Mouse (Mus musculus) intestine, embryonic 14.5 days (tissue): Measurements from ENCODE around the gene Nceh1. TPM values are rescaled to one million over a fixed set of nuclear protein-coding genes. Genes with fewer than 3 reads are reported as not detected.

ENCODE experiments used
- ATAC-seq: fragments of 200-750 bp; cut with Nextera tagmentation; replicated peaks from 2 replicates; pipeline ENCODE4 v1.8.0; 2017; ENCODE audit warnings: low read depth, moderate number of reproducible peaks, moderate TSS enrichment, moderate library complexity; ENCODE audit not compliant: low FRiP score, low TSS enrichment
- DNase-seq: peaks from one replicate; pipeline ENCODE4 v3.0.0-alpha.2; 2018; ENCODE audit warnings: low spot score
- H3K27ac ChIP-seq: fragments of 300-500 bp; sonication (generic); 2 replicates; pipeline ENCODE4 v1.5.1; 2014; ENCODE audit warnings: low read depth, mild to moderate bottlenecking, control low read depth
- H3K27me3 ChIP-seq: fragments of 300-500 bp; sonication (generic); replicated peaks from 2 replicates; pipeline ENCODE4 v1.6.1; 2014; ENCODE audit warnings: low read length, control low read depth; ENCODE audit not compliant: control insufficient read depth, insufficient read depth
- H3K36me3 ChIP-seq: fragments of 300-500 bp; sonication (generic); 2 replicates; pipeline ENCODE4 v1.6.1; 2014; ENCODE audit warnings: low read length, control low read depth; ENCODE audit not compliant: control insufficient read depth, insufficient read depth
- H3K4me1 ChIP-seq: fragments of 300-500 bp; sonication (generic); replicated peaks from 2 replicates; pipeline ENCODE4 v1.6.1; 2014; ENCODE audit warnings: low read length, control low read depth, mixed read lengths; ENCODE audit not compliant: control insufficient read depth, insufficient read depth
- H3K4me2 ChIP-seq: fragments of 300-500 bp; sonication (generic); 2 replicates; pipeline ENCODE4 v1.6.1; 2014; ENCODE audit warnings: low read length
- H3K4me3 ChIP-seq: fragments of 300-500 bp; sonication (generic); 2 replicates; pipeline ENCODE4 v1.5.1; 2014; ENCODE audit warnings: low read depth, low read length, control low read depth, mixed read lengths
- H3K9ac ChIP-seq: fragments of 300-500 bp; sonication (generic); 2 replicates; pipeline ENCODE4 v1.6.1; 2014; ENCODE audit warnings: mild to moderate bottlenecking, low read length
- H3K9me3 ChIP-seq: fragments of 300-500 bp; sonication (generic); 2 replicates; pipeline ENCODE4 v1.6.1; 2016; ENCODE audit warnings: low read length, control low read depth; ENCODE audit not compliant: control insufficient read depth
- WGBS: fragments of 180-500 bp; shearing (Covaris S2); extraction: QIAGEN DNeasy Blood & Tissue Kit; methylation state at CpG from one replicate; pipeline ENCODE4 v1.1.7; 2014; 5-methylcytosine and 5-hydroxymethylcytosine counted together
- polyA plus RNA-seq: library from polyadenylated mRNA; unstranded; fragments of >200 nt; fragmentation: Nextera tagmentation; extraction: Ambion mirVana; gene quantifications from 2 replicates; pipeline ENCODE4 v1.2.1, GENCODE M21; 2014

The Nceh1 gene
- polyA plus RNA-seq, 1 experiment from 2014 or later, result 6.5 TPM

GRCm38 (mm10) chr3:27209707-27210106, 26.9 kb downstream of the Nceh1 start:
- 84% methylated on average over 9 of the region's 9 CpGs for WGBS
- no peak for ATAC-seq

GRCm38 (mm10) chr3:27210271-27210670, 27.5 kb downstream of the Nceh1 start:
- Histone ChIP-seq H3K4me1 (no peaks in the 10 kb centered on the region; the same call in 1 of the 2 replicates), H3K4me3 (no peak overlapping the region), H3K36me3 (no peaks in the 10 kb centered on the region), H3K27me3 (no peaks in the 10 kb centered on the region), H3K27ac (no peak overlapping the region), H3K9ac (no peak overlapping the region), H3K4me2 (no peak overlapping the region), H3K9me3 (no peaks in the 10 kb centered on the region)
- ATAC-seq (no peak), DNase-seq (no peak)
- 68% methylated on average over 7 of the region's 7 CpGs for WGBS

More at GRCm38 (mm10) chr3:27209707-27210106, 26.9 kb downstream of the Nceh1 start:
- H3K9ac ChIP-seq, result no peak overlapping the region
- H3K27ac ChIP-seq, result no peak overlapping the region
- no peak overlapping the region for H3K4me3 ChIP-seq
- H3K9me3 ChIP-seq, result no peaks in the 10 kb centered on the region
- H3K4me1 ChIP-seq, result no peaks in the 10 kb centered on the region; the same call in 1 of the 2 replicates
- H3K4me2 ChIP-seq, result no peak overlapping the region
- no peak for DNase-seq
- H3K36me3 ChIP-seq, result no peaks in the 10 kb centered on the region
- H3K27me3 ChIP-seq, result no peaks in the 10 kb centered on the region

DNA sequence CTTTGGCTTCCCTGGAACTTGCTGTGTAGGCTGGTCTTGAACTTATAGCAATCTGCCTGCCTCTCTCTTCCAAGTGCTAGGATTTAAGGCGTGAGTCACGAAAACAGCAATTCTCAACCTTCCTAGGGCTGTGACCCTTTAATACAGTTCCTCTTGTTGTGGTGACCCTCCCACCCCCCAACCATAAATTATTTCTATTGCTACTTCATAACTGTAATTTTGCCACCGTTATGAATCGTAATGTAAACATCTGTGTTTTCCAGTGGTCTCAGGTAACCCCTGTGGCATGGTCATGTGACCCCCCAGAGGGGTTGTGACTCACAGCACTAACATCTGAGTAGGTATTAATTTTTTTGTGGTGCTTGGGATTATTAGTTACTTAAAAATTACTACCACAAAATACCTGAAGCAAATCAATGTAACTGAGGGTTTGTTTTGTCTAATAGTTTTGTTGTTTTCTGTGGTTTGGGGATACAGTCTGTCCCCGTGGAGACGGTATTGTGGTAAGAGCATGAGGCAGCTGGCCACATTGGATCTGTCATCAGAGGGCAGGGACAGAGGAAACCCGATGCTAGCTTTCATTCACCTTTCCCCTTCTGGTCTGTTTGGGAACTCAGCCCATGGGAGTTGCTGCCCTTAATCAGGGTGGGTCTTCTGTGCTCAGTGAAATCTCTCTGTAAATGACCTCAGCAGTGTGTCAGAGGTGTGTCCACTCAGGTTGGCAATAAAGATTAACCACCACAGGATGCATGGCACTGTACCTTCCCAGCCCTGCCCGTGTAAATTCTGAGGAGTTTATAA, 31.5 kb downstream of the Nceh1 start:
- Histone ChIP-seq H3K9me3 (no peaks in the 10 kb centered on the region), H3K36me3 (no peaks in the 10 kb centered on the region), H3K27ac (no peak overlapping the region), H3K9ac (no peak overlapping the region), H3K4me3 (no peak overlapping the region), H3K4me2 (no peak overlapping the region), H3K27me3 (no peaks in the 10 kb centered on the region), H3K4me1 (no peaks in the 10 kb centered on the region)
- WGBS, result 77% methylated on average over 8 of the region's 8 CpGs
- ATAC-seq (no peak), DNase-seq (no peak)

- WGBS, result 86% methylated on average over 7 of the region's 7 CpGs
- no peak for ATAC-seq
- no peaks in the 10 kb centered on the region for H3K9me3 ChIP-seq
- no peak for DNase-seq
- no peak overlapping the region for H3K4me2 ChIP-seq
- H3K9ac ChIP-seq, result no peak overlapping the region
- H3K27ac ChIP-seq, result no peak overlapping the region
- H3K4me1 ChIP-seq, result no peaks in the 10 kb centered on the region
- H3K4me3 ChIP-seq, result no peak overlapping the region
- no peaks in the 10 kb centered on the region for H3K27me3 ChIP-seq
- no peaks in the 10 kb centered on the region for H3K36me3 ChIP-seq
These were observed 34.6 kb downstream of the Nceh1 start for GRCm38 (mm10) chr3:27217331-27217730.

GRCm38 (mm10) chr3:27218604-27219003, 35.8 kb downstream of the Nceh1 start:
- Histone ChIP-seq H3K36me3 (no peaks in the 10 kb centered on the region; the same call in 1 of the 2 replicates), H3K27me3 (no peaks in the 10 kb centered on the region), H3K4me2 (no peak overlapping the region), H3K4me1 (no peaks in the 10 kb centered on the region), H3K27ac (no peak overlapping the region), H3K9ac (no peak overlapping the region), H3K9me3 (no peaks in the 10 kb centered on the region), H3K4me3 (no peak overlapping the region)
- ATAC-seq (no peak), DNase-seq (no peak)
- 90% methylated on average over 5 of the region's 5 CpGs for WGBS

- no peaks in the 10 kb centered on the region for H3K9me3 ChIP-seq
- no peak for ATAC-seq
- WGBS, result 76% methylated on average over 2 of the region's 2 CpGs
- DNase-seq, result no peak
- H3K27ac ChIP-seq, result no peak overlapping the region
- no peak overlapping the region for H3K4me3 ChIP-seq
- H3K9ac ChIP-seq, result no peak overlapping the region
- H3K36me3 ChIP-seq, result no peaks in the 10 kb centered on the region; the same call in 1 of the 2 replicates
- H3K4me1 ChIP-seq, result no peaks in the 10 kb centered on the region
- H3K27me3 ChIP-seq, result no peaks in the 10 kb centered on the region
- H3K4me2 ChIP-seq, result no peak overlapping the region
These were observed 39.3 kb downstream of the Nceh1 start for GRCm38 (mm10) chr3:27222052-27222451.

DNA sequence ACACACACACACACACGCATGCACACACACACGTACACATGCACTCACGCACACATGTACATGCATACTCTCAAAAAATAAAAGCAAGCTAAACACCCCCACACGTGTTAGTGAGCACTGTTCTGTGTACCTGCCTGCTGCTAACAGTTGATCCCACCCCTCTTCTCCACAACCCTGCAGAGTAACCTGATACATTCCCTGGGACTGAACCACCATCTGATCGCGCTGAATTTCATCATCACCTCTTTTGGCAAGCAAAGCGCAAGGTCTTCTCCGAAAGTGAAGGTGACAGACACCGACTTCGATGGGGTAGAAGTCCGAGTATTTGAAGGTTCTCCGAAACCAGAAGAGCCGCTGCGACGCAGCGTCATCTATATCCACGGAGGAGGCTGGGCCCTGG, 39.7 kb downstream of the Nceh1 start:
- H3K36me3 ChIP-seq, result no peaks in the 10 kb centered on the region; the same call in 1 of the 2 replicates
- no peaks in the 10 kb centered on the region for H3K4me1 ChIP-seq
- H3K9ac ChIP-seq, result no peak overlapping the region
- ATAC-seq (no peak), DNase-seq (no peak)
- no peak overlapping the region for H3K27ac ChIP-seq
- H3K27me3 ChIP-seq, result no peaks in the 10 kb centered on the region
- no peak overlapping the region for H3K4me3 ChIP-seq
- H3K9me3 ChIP-seq, result no peaks in the 10 kb centered on the region
- H3K4me2 ChIP-seq, result no peak overlapping the region
- WGBS, result 72% methylated on average over 17 of the region's 17 CpGs

DNA sequence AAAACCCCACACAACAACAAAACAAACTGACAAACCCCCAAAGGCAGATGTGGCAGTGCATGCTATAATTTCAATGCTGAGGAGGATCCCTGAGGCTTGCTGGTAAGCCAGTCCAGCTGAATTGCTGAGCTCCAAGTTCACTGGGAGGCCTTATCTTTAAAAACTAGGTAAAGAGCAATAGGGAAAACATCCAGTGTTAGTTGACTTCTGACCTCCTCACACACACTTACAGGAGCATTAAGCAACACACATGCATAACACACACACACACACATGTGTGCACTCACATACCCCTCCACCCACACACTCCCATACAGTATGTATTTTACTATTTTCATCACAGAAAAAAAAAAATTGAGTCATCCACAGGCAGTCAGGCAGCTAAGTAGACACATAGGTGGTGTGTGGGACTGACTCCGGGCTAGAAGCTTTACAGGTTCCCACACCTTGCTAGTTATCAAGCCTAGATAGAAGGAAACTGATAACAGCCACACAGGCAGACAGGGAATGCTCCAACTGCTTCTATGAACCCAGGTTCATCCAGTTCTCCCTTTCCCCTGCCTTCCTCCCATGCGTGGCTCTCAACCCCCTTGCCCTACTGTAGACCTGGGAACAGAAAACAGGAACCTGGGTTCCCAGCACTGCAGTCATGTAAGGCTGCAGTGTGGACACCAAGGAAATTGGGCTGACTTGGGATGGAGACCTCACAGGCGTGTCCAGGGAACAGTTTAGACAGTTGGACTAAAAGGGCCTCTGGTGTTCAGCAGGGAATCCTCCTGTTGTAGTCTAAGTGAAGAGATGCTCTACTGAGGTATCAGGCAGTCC, 45.1 kb downstream of the Nceh1 start:
- Histone ChIP-seq H3K4me1 (no peaks in the 10 kb centered on the region), H3K27me3 (no peaks in the 10 kb centered on the region), H3K4me3 (no peak overlapping the region), H3K9me3 (no peaks in the 10 kb centered on the region), H3K9ac (no peak overlapping the region), H3K4me2 (no peak overlapping the region), H3K27ac (no peak overlapping the region), H3K36me3 (no peaks in the 10 kb centered on the region; the same call in 1 of the 2 replicates)
- DNase-seq (no peak), ATAC-seq (no peak)
- 81% methylated on average over 3 of the region's 3 CpGs for WGBS
